Mouse (Mus musculus) ES-E14 (cell line): Measurements from ENCODE around the gene Gmip. TPM values are rescaled to one million over a fixed set of nuclear protein-coding genes. Genes with fewer than 3 reads are reported as not detected.

ENCODE experiments used
- DNase-seq: peaks from one replicate; pipeline ENCODE4 v3.0.0-alpha.2; 2013; ENCODE audit warnings: low read depth, low spot score
- H3K27ac ChIP-seq: 2 replicates; pipeline ENCODE4 v1.5.1; 2012; ENCODE audit warnings: low read depth, mild to moderate bottlenecking, low read length, moderate library complexity, mixed read lengths; ENCODE audit not compliant: poor library complexity, insufficient read depth, severe bottlenecking
- H3K36me3 ChIP-seq: 2 replicates; pipeline ENCODE4 v1.6.1; 2012; ENCODE audit warnings: mild to moderate bottlenecking, low read length, moderate library complexity, mixed read lengths; ENCODE audit not compliant: control insufficient read depth, poor library complexity, insufficient read depth, severe bottlenecking
- H3K4me1 ChIP-seq, 2 experiments: fragments of 150-350 bp in 1 of 2; sonication (generic) in 1 of 2; 2 replicates each; pipeline ENCODE4 v1.6.1; 2012; ENCODE audit warnings: low read length in 2 of 2, mild to moderate bottlenecking in 1 of 2, mixed read lengths in 1 of 2; ENCODE audit not compliant: control insufficient read depth in 2 of 2, insufficient read depth in 2 of 2, poor library complexity in 1 of 2
- H3K4me3 ChIP-seq, 2 experiments: fragments of 150-350 bp in 1 of 2; sonication (generic) in 1 of 2; 2 replicates each; pipeline ENCODE4 v1.5.1; 2012; ENCODE audit warnings: low read length in 2 of 2, low read depth in 1 of 2, mild to moderate bottlenecking in 1 of 2, mixed read lengths in 1 of 2; ENCODE audit not compliant: insufficient read depth in 1 of 2, poor library complexity in 1 of 2, severe bottlenecking in 1 of 2
- H3K9ac ChIP-seq: 2 replicates; pipeline ENCODE4 v1.6.1; 2012; ENCODE audit warnings: low read depth, mild to moderate bottlenecking, low read length, mixed read lengths; ENCODE audit not compliant: poor library complexity, insufficient read depth, severe bottlenecking
- H3K9me3 ChIP-seq: fragments of 150-350 bp; sonication (generic); 2 replicates; pipeline ENCODE4 v1.6.1; 2012; ENCODE audit warnings: low read depth, mild to moderate bottlenecking, low read length; ENCODE audit not compliant: control insufficient read depth, insufficient read depth
- CHD2 ChIP-seq: IDR thresholded peaks from 2 replicates; pipeline ENCODE4 v1.6.1; 2014; ENCODE audit warnings: mild to moderate bottlenecking, low read depth, low read length, inconsistent platforms
- HCFC1 ChIP-seq: IDR thresholded peaks from 2 replicates; pipeline ENCODE4 v1.6.1; 2012; ENCODE audit warnings: low read length, inconsistent platforms, borderline replicate concordance; ENCODE audit not compliant: insufficient read depth
- MAFK ChIP-seq: IDR thresholded peaks from 2 replicates; pipeline ENCODE4 v1.6.1; 2014; ENCODE audit warnings: mild to moderate bottlenecking, low read depth, low read length, inconsistent platforms; ENCODE audit not compliant: insufficient read depth
- ZC3H11A ChIP-seq: IDR thresholded peaks from 2 replicates; pipeline ENCODE4 v1.6.1; 2012; ENCODE audit warnings: low read depth, mild to moderate bottlenecking, inconsistent platforms, low read length, borderline replicate concordance
- ZNF384 ChIP-seq: IDR thresholded peaks from 2 replicates; pipeline ENCODE4 v1.6.1; 2012; ENCODE audit warnings: low read depth, low read length, inconsistent platforms
- in situ Hi-C, 2 experiments: fragments of 600-800 bp; cut with MboI; formaldehyde crosslinking; loops; one replicate each; pipeline ENCODE4 v1.15.1; 2025; ENCODE audit warnings: low sequenced_read_pairs in 2 of 2, inconsistent platforms in 1 of 2; ENCODE audit not compliant: unreplicated experiment in 2 of 2
- total RNA-seq: library from RNA; depleted of rRNA; stranded (reverse); fragments of 300-350 nt; gene quantifications from 2 replicates; pipeline ENCODE4 v1.2.3, GENCODE M21; 2012

Gmip gene
- total RNA-seq, 1 experiment = 5.9 TPM

DNA sequence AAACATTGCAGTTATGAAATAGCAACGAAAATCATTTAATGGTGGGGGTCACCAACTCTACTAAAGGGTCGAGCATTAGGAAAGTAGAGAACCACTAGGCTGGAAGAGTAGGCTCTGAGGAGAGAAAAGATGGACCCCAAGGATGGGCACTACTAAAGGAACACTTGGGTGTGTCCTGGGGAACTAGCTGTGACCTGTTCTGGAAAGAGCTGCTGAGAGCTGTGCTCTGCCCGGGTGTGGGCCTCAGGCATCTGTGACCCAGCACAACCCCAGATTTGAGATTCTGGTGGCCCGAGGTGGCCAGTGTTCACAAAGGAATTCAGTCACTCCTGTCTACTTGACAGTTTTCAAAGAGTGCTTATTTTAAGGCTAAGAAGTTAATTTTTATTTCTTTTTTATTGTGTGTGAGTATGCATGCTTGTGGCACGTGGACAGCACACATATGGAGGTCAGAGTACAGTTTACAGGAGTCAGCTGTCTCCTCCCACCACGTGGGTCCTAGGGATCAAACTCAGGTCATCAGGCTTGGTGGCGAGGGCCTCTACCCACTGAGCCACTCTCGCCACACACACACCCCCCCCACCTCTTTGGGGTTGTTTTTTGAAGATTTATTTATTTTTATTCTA lies 28.7 kb downstream of the Gmip start:
- H3K4me1 ChIP-seq = no peaks in the 10 kb centered on the region
- H3K4me3 ChIP-seq = no peak overlapping the region
- H3K9ac ChIP-seq = no peak overlapping the region
- no peaks in the 10 kb centered on the region; the same call in 1 of the 2 replicates for H3K36me3 ChIP-seq
- no peak overlapping the region for H3K27ac ChIP-seq
- in situ Hi-C loops = no loop called here
- DNase-seq = no peak
- TF ChIP-seq ZC3H11A (no peak), ZNF384 (no peak), CHD2 (no peak)
- no peaks in the 10 kb centered on the region for H3K9me3 ChIP-seq

DNA sequence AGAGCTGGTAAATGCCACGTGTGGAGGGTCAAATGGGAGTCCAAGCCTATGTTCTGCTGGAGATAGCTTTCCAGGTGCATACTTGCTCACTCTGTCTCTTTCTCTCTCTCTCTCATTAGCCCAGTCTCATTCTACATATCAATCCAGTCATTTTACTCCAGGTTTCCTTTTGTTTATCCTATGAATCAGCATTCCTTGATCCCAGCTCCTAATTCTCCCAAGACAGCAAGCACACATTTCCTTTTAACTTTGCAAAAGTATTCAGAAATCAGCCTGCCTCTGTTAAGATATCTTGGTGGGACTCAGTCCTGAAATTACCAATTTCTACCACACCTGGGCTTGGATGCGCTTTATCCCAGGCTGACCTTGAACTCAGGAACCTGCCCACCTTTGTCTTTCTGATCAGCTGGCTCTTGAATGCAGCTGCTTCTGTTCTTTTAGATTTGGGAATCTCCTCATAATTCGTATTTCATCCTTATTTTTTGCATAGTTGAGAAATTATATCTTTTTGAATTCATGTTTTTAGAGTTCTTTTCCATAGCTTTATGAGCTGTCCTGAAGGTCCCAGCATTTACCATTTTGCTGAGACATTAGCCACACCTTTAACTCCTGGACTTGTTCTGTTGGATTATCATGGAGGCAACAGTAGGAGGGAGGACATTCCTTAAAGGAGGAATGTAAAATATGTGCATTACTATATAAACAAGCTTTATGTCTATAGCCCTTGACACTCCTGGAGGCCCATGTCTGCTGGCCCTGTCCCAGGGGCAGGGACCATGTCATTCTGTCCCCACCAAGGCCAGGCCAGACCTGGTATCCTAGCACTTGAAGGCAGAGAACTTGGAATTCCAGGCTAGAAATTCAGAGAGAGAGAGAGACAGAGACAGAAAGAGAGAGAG lies 38.9 kb downstream of the Gmip start:
- Histone ChIP-seq H3K9ac (no peak overlapping the region), H3K9me3 (no peaks in the 10 kb centered on the region), H3K4me3 (no peak overlapping the region), H3K27ac (peak overlapping the region; percentile 0; the same call in 1 of the 2 replicates), H3K4me1 (peaks cover 23% of the 10 kb centered on the region in 2 experiments), H3K36me3 (no peaks in the 10 kb centered on the region)
- DNase-seq = no peak
- TF ChIP-seq ZNF384 (no peak), MAFK (peak; percentile 59)
- in situ Hi-C loops = no loop called here

DNA sequence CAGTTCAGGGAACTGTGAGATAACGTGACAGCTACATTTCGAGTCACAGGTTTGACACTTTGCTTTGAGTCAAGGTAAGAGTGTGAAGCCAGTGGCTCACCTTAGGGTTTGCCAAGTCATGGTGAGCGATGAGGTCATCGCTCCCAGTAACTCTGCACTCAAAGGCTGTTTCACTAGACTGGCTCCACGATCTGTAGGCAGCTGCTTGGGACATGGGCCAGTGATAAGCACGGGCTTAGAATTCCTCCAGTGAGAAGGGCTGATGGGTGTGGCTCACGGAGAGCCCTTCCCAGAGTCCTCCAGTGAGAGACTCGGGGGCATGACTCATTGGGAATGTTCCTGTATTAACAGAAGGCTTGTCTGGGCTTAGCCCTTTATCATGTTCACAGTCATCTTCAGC lies 40.5 kb downstream of the Gmip start:
- peak; percentile 62 for DNase-seq
- no peak overlapping the region for H3K4me3 ChIP-seq
- no peak overlapping the region for H3K9ac ChIP-seq
- no peaks in the 10 kb centered on the region for H3K36me3 ChIP-seq
- H3K4me1 ChIP-seq = peaks cover 23 to 25% of the 10 kb centered on the region in 2 experiments
- TF ChIP-seq MAFK = peak; percentile 90
- TF ChIP-seq CHD2 = no peak
- H3K9me3 ChIP-seq = no peaks in the 10 kb centered on the region
- H3K27ac ChIP-seq = peak overlapping the region; percentile 10; the same call in 1 of the 2 replicates
- in situ Hi-C loops = no loop called here

DNA sequence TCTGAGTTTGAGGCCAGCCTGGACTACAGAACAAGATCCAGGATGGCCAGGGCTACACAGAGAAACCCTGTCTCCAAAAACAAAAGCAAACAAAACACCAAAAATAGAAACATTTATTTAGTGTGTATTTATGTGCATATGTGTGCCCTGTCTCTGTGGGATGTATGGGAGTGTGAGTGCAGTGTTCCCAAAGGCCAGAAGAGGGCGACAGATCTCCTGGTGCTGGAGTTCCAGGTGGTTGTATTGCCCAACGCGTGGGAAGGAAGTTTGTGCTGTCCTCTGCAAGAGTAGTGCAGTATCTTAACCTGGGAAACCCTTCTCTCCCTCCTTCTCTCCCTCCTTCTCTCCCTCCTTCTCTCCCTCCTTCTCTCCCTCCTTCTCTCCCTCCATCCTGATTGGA lies 41.4 kb downstream of the Gmip start:
- TF ChIP-seq CHD2 = no peak
- no peak for TF ChIP-seq MAFK
- TF ChIP-seq HCFC1 = no peak
- no peak for TF ChIP-seq ZC3H11A
- TF ChIP-seq ZNF384 = no peak
- no peak overlapping the region; the same call in 1 of the 2 replicates for H3K9ac ChIP-seq
- H3K4me1 ChIP-seq = peaks cover 21% of the 10 kb centered on the region in 2 experiments
- no peaks in the 10 kb centered on the region for H3K36me3 ChIP-seq
- no peaks in the 10 kb centered on the region for H3K9me3 ChIP-seq
- peak; percentile 51 for DNase-seq
- in situ Hi-C loops = no loop called here
- no peak overlapping the region for H3K4me3 ChIP-seq
- no peak overlapping the region; the same call in 1 of the 2 replicates for H3K27ac ChIP-seq
